Mouse (Mus musculus) limb, embryonic 12.5 days (tissue): ENCODE data around the gene Anapc2. TPM values are rescaled to one million over a fixed set of nuclear protein-coding genes. Genes with fewer than 3 reads are reported as not detected.
A peak's percentile ranks its signal among the peaks of the same experiment; 100 is the strongest.

Experiments
- ATAC-seq: fragments of 200-750 bp; cut with Nextera tagmentation; 2 replicates; pipeline ENCODE4 v1.8.0; 2017; ENCODE audit warnings: low read depth, moderate TSS enrichment; ENCODE audit not compliant: insufficient number of reproducible peaks, insufficient read depth, low FRiP score, low TSS enrichment
- H3K27ac ChIP-seq: fragments of 300-500 bp; sonication (generic); 2 replicates; pipeline ENCODE4 v1.5.1; 2016; ENCODE audit warnings: mild to moderate bottlenecking, moderate library complexity
- H3K27me3 ChIP-seq: fragments of 300-500 bp; sonication (generic); 2 replicates; pipeline ENCODE4 v1.6.1; 2016; ENCODE audit warnings: mild to moderate bottlenecking, moderate library complexity
- H3K36me3 ChIP-seq: fragments of 300-500 bp; sonication (generic); 2 replicates; pipeline ENCODE4 v1.6.1; 2016; ENCODE audit warnings: mild to moderate bottlenecking, moderate library complexity
- H3K4me1 ChIP-seq: fragments of 300-500 bp; sonication (generic); replicated peaks from 2 replicates; pipeline ENCODE4 v1.6.1; 2016
- H3K4me2 ChIP-seq: fragments of 300-500 bp; sonication (generic); 2 replicates; pipeline ENCODE4 v1.6.1; 2016; ENCODE audit warnings: mild to moderate bottlenecking, moderate library complexity
- H3K4me3 ChIP-seq: fragments of 300-500 bp; sonication (generic); replicated peaks from 2 replicates; pipeline ENCODE4 v1.5.1; 2016; ENCODE audit warnings: mild to moderate bottlenecking
- H3K9ac ChIP-seq: fragments of 300-500 bp; sonication (generic); replicated peaks from 2 replicates; pipeline ENCODE4 v1.6.1; 2016; ENCODE audit warnings: mild to moderate bottlenecking, moderate library complexity
- H3K9me3 ChIP-seq: fragments of 300-500 bp; sonication (generic); 2 replicates; pipeline ENCODE4 v1.6.1; 2016; ENCODE audit warnings: mild to moderate bottlenecking, moderate library complexity
- WGBS: fragments of 180-500 bp; shearing (Covaris S2); methylation state at CpG from one replicate; pipeline ENCODE4 v1.1.7; 2016; 5-methylcytosine and 5-hydroxymethylcytosine counted together
- polyA plus RNA-seq: library from polyadenylated mRNA; unstranded; fragments of >200 nt; fragmentation: Nextera tagmentation; extraction: Ambion mirVana; gene quantifications from 2 replicates; pipeline ENCODE4 v1.2.1, GENCODE M21; 2016

The Anapc2 gene
- polyA plus RNA-seq, 1 experiment from 2014 or later, result 141 TPM

GRCm38 (mm10) chr2:25333569-25333968 is 61.3 kb downstream of the Anapc2 start:
- Histone ChIP-seq H3K36me3 (peaks cover 48% of the 10 kb centered on the region), H3K4me2 (peak overlapping the region; percentile 93)
- WGBS, result 86% methylated on average over 2 of the region's 2 CpGs

More at GRCm38 (mm10) chr2:25333569-25333968, 61.3 kb downstream of the Anapc2 start:
- Histone ChIP-seq H3K9ac (peak overlapping the region; percentile 85; the same call in 1 of the 2 replicates), H3K27ac (no peak overlapping the region), H3K9me3 (no peaks in the 10 kb centered on the region), H3K27me3 (no peaks in the 10 kb centered on the region), H3K4me3 (peak overlapping the region; percentile 87), H3K4me1 (peaks cover 18% of the 10 kb centered on the region)
- ATAC-seq, result no peak

Other genes with a start within 250 kb of the Anapc2 start
- 77.8 and 90.6 TPM in 2 replicates for gene Nsmf, start 218.1 kb upstream of the Anapc2 start, polyA plus RNA-seq
- gene Entpd8, start 192.2 kb upstream of the Anapc2 start, polyA plus RNA-seq, result not detected in 2 replicates
- gene Noxa1, start 177.3 kb upstream of the Anapc2 start, polyA plus RNA-seq, result 0.13 TPM in 1 of 2 replicates, not detected in the other
- 20.6 and 23.1 TPM in 2 replicates for gene Nrarp, start 91.7 kb upstream of the Anapc2 start, polyA plus RNA-seq
- gene Tor4a, start 75.6 kb upstream of the Anapc2 start, polyA plus RNA-seq, result 2.9 and 3.2 TPM in 2 replicates
- 118 and 121 TPM in 2 replicates for gene Nelfb, start 61.0 kb upstream of the Anapc2 start, polyA plus RNA-seq
- gene Stpg3, start 57.8 kb upstream of the Anapc2 start, polyA plus RNA-seq, result not detected in 2 replicates
- gene Fam166a, start 53.7 kb upstream of the Anapc2 start, polyA plus RNA-seq, result not detected in 2 replicates
- gene Tubb4b, start 47.8 kb upstream of the Anapc2 start, polyA plus RNA-seq, result 481 and 489 TPM in 2 replicates
- not detected in 2 replicates for gene Slc34a3, start 38.1 kb upstream of the Anapc2 start, polyA plus RNA-seq
- gene Rnf224, start 35.7 kb upstream of the Anapc2 start, polyA plus RNA-seq, result not detected in 2 replicates
- gene Rnf208, start 30.2 kb upstream of the Anapc2 start, polyA plus RNA-seq, result 6.5 and 7.2 TPM in 2 replicates
- 0.26 TPM in 1 of 2 replicates, not detected in the other for gene Cysrt1, start 30.0 kb upstream of the Anapc2 start, polyA plus RNA-seq
- 5.5 and 5.7 TPM in 2 replicates for gene AL732309.1, start 25.6 kb upstream of the Anapc2 start, polyA plus RNA-seq
- 20.5 and 20.7 TPM in 2 replicates for gene Tmem203, start 17.0 kb upstream of the Anapc2 start, polyA plus RNA-seq
- gene Tprn, start 9.9 kb upstream of the Anapc2 start, polyA plus RNA-seq, result 8.7 TPM in 2 replicates
- 217 and 218 TPM in 2 replicates for gene Ssna1, start within 50 bp of the Anapc2 start, polyA plus RNA-seq
- not detected in 2 replicates for gene Tmem210, start 15.7 kb downstream of the Anapc2 start, polyA plus RNA-seq
- gene Lrrc26, start 17.4 kb downstream of the Anapc2 start, polyA plus RNA-seq, result not detected in 2 replicates
- 0.19 and 0.93 TPM in 2 replicates for gene Grin1, start 46.7 kb downstream of the Anapc2 start, polyA plus RNA-seq
- gene Man1b1, start 59.9 kb downstream of the Anapc2 start, polyA plus RNA-seq, result 57.2 and 58.9 TPM in 2 replicates
- 19.7 and 21.8 TPM in 2 replicates for gene Dpp7, start 83.9 kb downstream of the Anapc2 start, polyA plus RNA-seq
- 7.2 and 7.8 TPM in 2 replicates for gene Uap1l1, start 93.2 kb downstream of the Anapc2 start, polyA plus RNA-seq
- 63.4 and 69.0 TPM in 2 replicates for gene Sapcd2, start 99.8 kb downstream of the Anapc2 start, polyA plus RNA-seq
- 0.15 and 0.31 TPM in 2 replicates for gene Entpd2, start 123.4 kb downstream of the Anapc2 start, polyA plus RNA-seq
- 10.9 and 12.6 TPM in 2 replicates for gene Npdc1, start 126.9 kb downstream of the Anapc2 start, polyA plus RNA-seq
- gene Fut7, start 150.8 kb downstream of the Anapc2 start, polyA plus RNA-seq, result not detected in 2 replicates
- 3.5 and 5.3 TPM in 2 replicates for gene Abca2, start 156.2 kb downstream of the Anapc2 start, polyA plus RNA-seq
- gene Clic3, start 184.4 kb downstream of the Anapc2 start, polyA plus RNA-seq, result 0.68 and 1.0 TPM in 2 replicates
- 23.2 and 23.6 TPM in 2 replicates for gene Paxx, start 188.6 kb downstream of the Anapc2 start, polyA plus RNA-seq
- 0.35 and 0.50 TPM in 2 replicates for gene Ptgds, start 197.6 kb downstream of the Anapc2 start, polyA plus RNA-seq
- gene Lcn12, start 221.4 kb downstream of the Anapc2 start, polyA plus RNA-seq, result not detected in 2 replicates
- gene Fbxw5, start 228.3 kb downstream of the Anapc2 start, polyA plus RNA-seq, result 68.4 and 76.8 TPM in 2 replicates
- 4.0 and 6.1 TPM in 2 replicates for gene C8g, start 229.2 kb downstream of the Anapc2 start, polyA plus RNA-seq